Mouse (Mus musculus) bone marrow macrophage, adult 2 months (primary cell): ENCODE results near the gene Haus5. TPM values are rescaled to one million over a fixed set of nuclear protein-coding genes. Genes with fewer than 3 reads are reported as not detected.
A peak's percentile ranks its signal among the peaks of the same experiment; 100 is the strongest.

Experiments
- H3K27ac ChIP-seq: 2 replicates; pipeline ENCODE4 v1.5.1; 2012; ENCODE audit warnings: low read depth, low read length; ENCODE audit not compliant: insufficient read depth
- H3K4me1 ChIP-seq: 2 replicates; pipeline ENCODE4 v1.6.1; 2012; ENCODE audit warnings: low read length; ENCODE audit not compliant: control insufficient read depth, insufficient read depth
- H3K4me3 ChIP-seq: 2 replicates; pipeline ENCODE4 v1.5.1; 2012; ENCODE audit warnings: mild to moderate bottlenecking, low read length, moderate library complexity; ENCODE audit not compliant: insufficient read depth
- CTCF ChIP-seq: IDR thresholded peaks from 2 replicates; pipeline ENCODE4 v1.5.1; 2012; ENCODE audit warnings: low read depth, mild to moderate bottlenecking, low read length, moderate library complexity
- POLR2A ChIP-seq: IDR thresholded peaks from 2 replicates; pipeline ENCODE4 v1.6.1; 2012; ENCODE audit warnings: mild to moderate bottlenecking, low read depth, low read length, borderline replicate concordance
- polyA plus RNA-seq: library from polyadenylated mRNA; stranded (reverse); fragments of >200 nt; gene quantifications from 2 replicates; pipeline ENCODE4 v1.2.4, GENCODE M21; 2012; ENCODE audit not compliant: missing spikeins, insufficient read depth, insufficient read length

The Haus5 gene
- polyA plus RNA-seq, 1 experiment = 18.7 TPM

DNA sequence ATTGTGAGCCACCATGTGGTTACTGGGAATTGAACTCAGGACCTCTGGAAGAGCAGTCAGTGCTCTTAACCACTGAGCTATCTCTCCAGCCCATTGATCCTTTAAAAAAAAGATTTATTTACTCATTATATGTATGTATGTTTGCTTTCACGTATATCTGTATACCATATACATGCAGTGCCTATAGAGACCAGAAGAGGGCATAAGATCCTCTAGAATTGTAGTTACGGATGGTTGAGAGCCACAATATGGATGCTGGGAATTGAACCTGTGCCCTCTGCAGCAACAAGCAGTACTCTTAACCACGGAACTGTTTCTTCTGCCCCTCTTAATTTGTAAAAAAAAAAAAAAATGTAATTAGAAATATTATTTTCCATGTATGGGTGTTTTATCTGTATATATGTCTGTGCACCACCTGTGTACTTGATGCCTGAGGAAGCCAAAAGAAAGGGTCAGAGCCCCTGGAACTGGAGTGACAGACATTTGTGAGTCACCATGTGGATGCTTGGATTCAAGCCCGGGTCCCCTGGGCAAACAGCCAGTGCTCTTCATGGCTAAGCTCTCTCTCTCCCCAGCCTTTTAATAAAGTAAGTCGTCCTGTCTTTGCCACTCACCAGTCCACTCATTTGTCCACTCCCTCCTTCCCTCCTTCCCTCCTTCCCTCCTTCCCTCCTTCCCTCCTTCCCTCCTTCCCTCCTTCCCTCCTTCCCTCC, 13.6 kb upstream of the Haus5 start:
- Histone ChIP-seq H3K27ac (no peak overlapping the region), H3K4me3 (no peak overlapping the region), H3K4me1 (peaks cover 10% of the 10 kb centered on the region)
- TF ChIP-seq POLR2A = no peak
- no peak for TF ChIP-seq CTCF

- no peak within 1 kb of the TSS for H3K4me3 ChIP-seq
- H3K27ac ChIP-seq = no peak within 1 kb of the TSS
- TF ChIP-seq POLR2A = no peak
- no peak for TF ChIP-seq CTCF
- H3K4me1 ChIP-seq = peaks cover 4% of the 10 kb centered on the region
These were observed 6.7 kb upstream of the Haus5 start, which contains the start of gene Pmis2 for GRCm38 (mm10) chr7:30671480-30671879. Gene Pmis2 (minus strand): TSS chr7:30671605.

DNA sequence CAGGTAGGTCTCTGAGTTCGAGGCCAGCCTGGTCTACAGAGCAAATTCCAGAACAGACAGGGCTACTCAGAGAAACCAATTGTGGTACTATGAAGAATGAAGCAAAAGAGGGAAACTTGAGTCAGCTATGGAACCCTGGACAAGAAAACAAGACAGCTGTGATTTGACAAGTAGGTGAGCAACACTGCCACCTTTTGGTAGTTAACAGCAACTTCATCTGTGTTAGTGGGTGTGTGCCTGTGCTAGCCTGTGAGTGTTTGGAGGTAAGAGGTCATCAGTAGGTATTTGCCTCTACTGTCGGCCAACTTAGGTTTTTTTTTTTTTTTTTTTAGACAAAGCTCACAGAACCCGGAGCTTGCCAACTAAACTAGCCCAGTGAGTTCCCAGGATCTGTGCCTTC, 4.4 kb upstream of the Haus5 start:
- H3K4me3 ChIP-seq = no peak overlapping the region
- H3K4me1 ChIP-seq = 0 out of 2 replicates have a peak, but pooled peaks cover 3% of the 10 kb centered on the region
- H3K27ac ChIP-seq = no peak overlapping the region
- no peak for TF ChIP-seq CTCF

DNA sequence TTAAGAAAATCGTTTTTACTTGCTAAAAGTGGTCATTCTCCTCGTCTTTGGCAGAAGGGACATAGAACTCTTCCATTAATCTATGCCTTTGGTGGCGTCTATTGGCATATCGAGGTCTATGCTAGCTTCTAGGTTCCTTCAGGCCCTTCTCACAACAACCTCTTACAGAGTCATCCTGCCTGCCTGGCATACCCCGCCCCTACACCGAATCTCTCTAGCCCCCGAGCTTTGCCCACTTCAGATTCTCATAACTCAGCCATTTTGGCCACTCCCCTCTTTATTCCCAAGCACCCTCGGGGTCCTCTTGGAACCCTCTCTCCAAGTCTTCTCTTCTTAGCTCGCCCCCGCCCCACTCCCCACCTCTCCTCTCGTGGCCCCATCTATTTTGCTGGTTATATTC, 527 bp upstream of the Haus5 start:
- H3K4me3 ChIP-seq = peak overlapping the region; percentile 77
- no peak overlapping the region for H3K27ac ChIP-seq
- no peak for TF ChIP-seq CTCF
- H3K4me1 ChIP-seq = 0 out of 2 replicates have a peak, but pooled peaks cover 3% of the 10 kb centered on the region

DNA sequence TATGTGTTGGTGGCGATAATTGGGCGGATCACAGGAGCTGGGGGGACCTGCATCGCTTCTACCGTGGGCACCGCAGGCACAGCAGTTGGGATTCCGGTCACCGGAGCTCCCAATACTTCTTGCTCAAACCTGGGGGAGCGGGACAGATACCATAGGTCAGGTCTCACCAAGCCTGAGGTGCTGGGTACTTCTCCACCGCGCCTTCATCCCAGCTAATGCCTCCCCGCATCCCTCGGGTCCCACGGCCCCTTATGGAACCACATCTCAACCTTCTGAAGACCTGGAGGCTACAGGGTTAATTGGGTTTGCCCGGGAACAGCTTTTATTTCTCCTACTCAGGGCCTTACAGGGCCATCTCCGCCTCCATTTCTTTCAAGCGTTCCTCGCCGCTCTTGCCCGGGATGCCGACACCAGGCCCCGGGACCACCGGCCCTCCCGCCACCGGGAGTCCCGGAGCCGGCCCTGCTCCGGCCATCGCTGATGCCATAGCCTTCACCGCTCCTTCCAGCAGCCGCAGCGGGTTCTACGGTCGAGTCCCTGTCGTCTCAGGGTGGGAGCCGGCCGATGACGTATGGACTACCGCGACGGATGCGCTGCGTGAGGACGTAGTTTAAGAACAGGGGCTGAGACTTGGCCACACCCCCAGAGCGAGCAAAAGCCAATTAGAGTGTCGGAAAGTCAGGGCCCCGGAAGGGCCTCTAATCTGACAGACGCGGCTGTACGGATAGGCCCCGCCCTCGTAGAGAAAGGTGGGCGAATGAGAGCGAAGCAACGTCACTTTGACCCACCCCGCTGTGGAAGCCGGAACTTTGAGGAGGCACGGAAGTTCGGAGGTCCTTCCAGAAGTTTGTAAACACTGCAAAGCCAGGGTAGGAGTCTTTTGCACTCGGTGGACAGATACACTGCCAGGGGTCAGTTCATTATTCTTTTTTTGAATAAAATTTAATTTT, 14.9 kb downstream of the Haus5 start, which contains the start of gene Rbm42:
Rbm42 (minus strand) TSS at position 727 of the 950 bp plus-strand sequence.
- Histone ChIP-seq H3K27ac (no peak within 1 kb of the TSS), H3K4me1 (no peaks in the 10 kb centered on the region), H3K4me3 (peak within 1 kb of the TSS; percentile 97)
- no peak for TF ChIP-seq CTCF

DNA sequence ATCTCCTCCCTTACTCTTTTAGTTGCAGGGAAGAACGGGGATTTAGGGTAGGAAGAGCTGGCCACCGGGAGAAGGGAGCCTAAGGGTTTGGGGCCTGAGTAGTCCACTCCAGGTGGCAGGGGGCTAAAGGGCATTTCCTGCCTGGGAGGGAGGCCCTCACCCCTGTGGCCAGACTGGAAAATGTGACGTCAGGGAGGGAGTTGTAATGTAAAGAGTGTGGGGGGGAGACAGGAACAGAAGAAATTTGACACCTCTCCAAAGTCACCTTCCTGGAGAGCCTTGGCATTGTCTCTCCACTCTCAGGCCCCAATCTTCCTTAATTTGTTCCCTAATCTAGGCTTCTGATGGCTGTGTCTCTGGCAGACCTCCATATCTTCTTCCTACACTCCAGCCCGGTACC, 25.7 kb downstream of the Haus5 start:
- Histone ChIP-seq H3K4me1 (peaks cover 14% of the 10 kb centered on the region; the same call in 1 of the 2 replicates), H3K4me3 (no peak overlapping the region), H3K27ac (no peak overlapping the region)
- TF ChIP-seq POLR2A (no peak), CTCF (no peak)

- Histone ChIP-seq H3K27ac (no peak overlapping the region), H3K4me3 (no peak overlapping the region), H3K4me1 (peaks cover 14% of the 10 kb centered on the region; the same call in 1 of the 2 replicates)
These were observed 28.4 kb downstream of the Haus5 start for GRCm38 (mm10) chr7:30636395-30636794.

GRCm38 (mm10) chr7:30635752-30636151, 29.0 kb downstream of the Haus5 start, which contains the start of gene Etv2:
Gene Etv2 (minus strand): TSS chr7:30635852.
- Histone ChIP-seq H3K27ac (no peak within 1 kb of the TSS), H3K4me1 (peaks cover 14% of the 10 kb centered on the region; the same call in 1 of the 2 replicates), H3K4me3 (peak within 1 kb of the TSS; percentile 11; the same call in 1 of the 2 replicates)
- TF ChIP-seq CTCF (no peak), POLR2A (no peak)

More at GRCm38 (mm10) chr7:30636395-30636794, 28.4 kb downstream of the Haus5 start:
- TF ChIP-seq POLR2A = no peak
- TF ChIP-seq CTCF = no peak

- no peak for TF ChIP-seq POLR2A
- peak; percentile 34 for TF ChIP-seq CTCF
- no peak overlapping the region for H3K27ac ChIP-seq
- H3K4me1 ChIP-seq = peaks cover 14% of the 10 kb centered on the region; the same call in 1 of the 2 replicates
- peak overlapping the region; percentile 11; the same call in 1 of the 2 replicates for H3K4me3 ChIP-seq
These were observed 30.2 kb downstream of the Haus5 start for GRCm38 (mm10) chr7:30634621-30635020.

DNA sequence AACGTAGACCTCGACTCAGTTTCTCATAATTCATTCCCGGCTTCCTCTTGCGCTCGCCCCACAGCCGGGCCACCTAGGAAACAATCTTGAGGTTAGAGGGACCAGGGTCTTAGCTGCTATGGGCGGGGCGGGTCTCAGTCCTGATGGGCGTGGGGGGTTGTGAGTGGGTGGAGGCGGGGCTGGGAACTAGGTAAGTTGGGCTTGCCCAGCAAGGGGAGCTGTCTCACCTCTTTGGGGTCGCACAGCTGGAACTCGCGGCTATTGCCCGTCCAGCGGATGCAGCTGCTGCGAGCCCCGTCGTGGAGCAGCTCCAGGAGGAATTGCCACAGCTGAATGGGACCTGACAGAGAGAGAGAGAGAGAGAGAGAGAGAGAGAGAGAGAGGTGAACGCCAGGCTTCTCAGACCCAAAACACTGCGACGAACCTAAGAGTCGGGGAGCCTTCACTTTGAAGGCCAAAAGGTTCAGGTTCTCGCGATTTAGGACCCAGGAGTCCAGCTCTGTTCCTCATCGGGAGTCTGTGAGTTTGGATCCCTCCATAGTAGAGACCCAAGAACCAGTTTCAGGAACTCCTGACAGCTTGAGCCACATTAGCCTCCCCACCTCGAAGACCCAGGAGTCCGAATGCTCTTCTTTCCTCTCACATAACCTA, 30.9 kb downstream of the Haus5 start:
- H3K4me3 ChIP-seq = no peak overlapping the region
- no peak overlapping the region for H3K27ac ChIP-seq
- TF ChIP-seq CTCF (no peak), POLR2A (no peak)
- peaks cover 7% of the 10 kb centered on the region; the same call in 1 of the 2 replicates for H3K4me1 ChIP-seq
